Mouse (Mus musculus): Measurements from ENCODE around the gene Ubn1. TPM values are rescaled to one million over a fixed set of nuclear protein-coding genes. Genes with fewer than 3 reads are reported as not detected.

The Ubn1 gene
- 8.8 and 9.1 TPM in 2 replicates for polyA plus RNA-seq (2015; fragmentation: Nextera tagmentation; extraction: Ambion mirVana)

GRCm38 (mm10) chr16:5049774-5050234, at the start of gene Ubn1, which contains the start of gene Glyr1:
TSS of gene Ubn1 (plus strand) at chr16:5050057.
TSS of gene Glyr1 (minus strand) at chr16:5049863.

GRCm38 (mm10) chr16:5007067-5007466, 42.8 kb upstream of the Ubn1 start, which contains the start of gene Smim22:
TSS of gene Smim22 (plus strand) at chr16:5007288.

GRCm38 (mm10) chr16:5013054-5013838, 36.6 kb upstream of the Ubn1 start, which contains the start of gene Rogdi:
TSS of gene Rogdi (minus strand) at chr16:5013553.

GRCm38 (mm10) chr16:5132401-5132801, 82.5 kb downstream of the Ubn1 start, which contains the start of gene Ppl:
TSS of gene Ppl (minus strand) at chr16:5132421.

Other genes with a start within 250 kb of the Ubn1 start
- gene 4930562C15Rik, start 214.6 kb upstream of the Ubn1 start, polyA plus RNA-seq (2015; fragmentation: Nextera tagmentation; extraction: Ambion mirVana): 0.17 and 0.25 TPM in 2 replicates
- gene Ubald1, start 169.7 kb upstream of the Ubn1 start, polyA plus RNA-seq (2015; fragmentation: Nextera tagmentation; extraction: Ambion mirVana): 69.2 and 80.2 TPM in 2 replicates
- 118 and 134 TPM in 2 replicates for gene Mgrn1, start 163.8 kb upstream of the Ubn1 start, polyA plus RNA-seq (2015; fragmentation: Nextera tagmentation; extraction: Ambion mirVana)
- 131 and 133 TPM in 2 replicates for gene Nudt16l1, start 111.3 kb upstream of the Ubn1 start, polyA plus RNA-seq (2015; fragmentation: Nextera tagmentation; extraction: Ambion mirVana)
- 39.5 and 54.6 TPM in 2 replicates for gene Anks3, start 85.9 kb upstream of the Ubn1 start, polyA plus RNA-seq (2015; fragmentation: Nextera tagmentation; extraction: Ambion mirVana)
- gene Sept12, start 52.2 kb upstream of the Ubn1 start, polyA plus RNA-seq (2015; fragmentation: Nextera tagmentation; extraction: Ambion mirVana): not detected in 2 replicates
- gene Smim22, start 42.8 kb upstream of the Ubn1 start, polyA plus RNA-seq (2015; fragmentation: Nextera tagmentation; extraction: Ambion mirVana): not detected in 2 replicates
- gene Rogdi, start 36.5 kb upstream of the Ubn1 start, polyA plus RNA-seq (2015; fragmentation: Nextera tagmentation; extraction: Ambion mirVana): 150 and 178 TPM in 2 replicates
- gene Glyr1, start 194 bp upstream of the Ubn1 start, polyA plus RNA-seq (2015; fragmentation: Nextera tagmentation; extraction: Ambion mirVana): 117 and 125 TPM in 2 replicates
- gene Ppl, start 82.4 kb downstream of the Ubn1 start, polyA plus RNA-seq (2015; fragmentation: Nextera tagmentation; extraction: Ambion mirVana): 0.09 and 0.15 TPM in 2 replicates
- 0.25 and 0.27 TPM in 2 replicates for gene Sec14l5, start 97.1 kb downstream of the Ubn1 start, polyA plus RNA-seq (2015; fragmentation: Nextera tagmentation; extraction: Ambion mirVana)
- gene Nagpa, start 154.0 kb downstream of the Ubn1 start, polyA plus RNA-seq (2015; fragmentation: Nextera tagmentation; extraction: Ambion mirVana): 8.3 and 12.6 TPM in 2 replicates
- gene AU021092, start 172.2 kb downstream of the Ubn1 start, polyA plus RNA-seq (2015; fragmentation: Nextera tagmentation; extraction: Ambion mirVana): 10.0 and 13.9 TPM in 2 replicates
- gene Alg1, start 183.6 kb downstream of the Ubn1 start, polyA plus RNA-seq (2015; fragmentation: Nextera tagmentation; extraction: Ambion mirVana): 44.7 and 47.3 TPM in 2 replicates
- gene Eef2kmt, start 205.9 kb downstream of the Ubn1 start, polyA plus RNA-seq (2015; fragmentation: Nextera tagmentation; extraction: Ambion mirVana): 8.3 and 10.5 TPM in 2 replicates

All from neural tube, postnatal 0 days (tissue).